Mouse (Mus musculus): ENCODE measurements around the gene Tspan5. TPM values are rescaled to one million over a fixed set of nuclear protein-coding genes. Genes with fewer than 3 reads are reported as not detected.

Gene Tspan5
- polyA plus RNA-seq, 1 experiment from 2014 or later: 11.5 TPM

- Histone ChIP-seq H3K9ac (ENCODE audit: low read depth, low read length) (no peak overlapping the region), H3K4me1 (ENCODE audit: control insufficient read depth, insufficient read depth, low read length) (no peaks in the 10 kb centered on the region; the same call in 1 of the 2 replicates), H3K9me3 (ENCODE audit: control insufficient read depth, low read length) (no peaks in the 10 kb centered on the region), H3K27me3 (replicated peaks; ENCODE audit: control insufficient read depth, insufficient read depth, low read length) (no peaks in the 10 kb centered on the region), H3K36me3 (ENCODE audit: control insufficient read depth, insufficient read depth, low read length) (no peaks in the 10 kb centered on the region), H3K27ac (ENCODE audit: low read length) (no peak overlapping the region), H3K4me3 (ENCODE audit: low read length) (no peak overlapping the region), H3K4me2 (ENCODE audit: low read depth, low read length) (no peak overlapping the region)
- ATAC-seq: no peak
- WGBS: 61% methylated on average over 13 of the region's 13 CpGs
Observed at GRCm38 (mm10) chr3:138868409-138868808, 126.4 kb downstream of the Tspan5 start.

GRCm38 (mm10) chr3:138875282-138875681, 133.3 kb downstream of the Tspan5 start:
- WGBS: 89% methylated on average over 7 of the region's 7 CpGs
- Histone ChIP-seq H3K4me2 (ENCODE audit: low read depth, low read length) (no peak overlapping the region), H3K36me3 (ENCODE audit: control insufficient read depth, insufficient read depth, low read length) (no peaks in the 10 kb centered on the region), H3K27me3 (replicated peaks; ENCODE audit: control insufficient read depth, insufficient read depth, low read length) (no peaks in the 10 kb centered on the region), H3K9me3 (ENCODE audit: control insufficient read depth, low read length) (no peaks in the 10 kb centered on the region), H3K27ac (ENCODE audit: low read length) (no peak overlapping the region), H3K4me3 (ENCODE audit: low read length) (no peak overlapping the region), H3K9ac (ENCODE audit: low read depth, low read length) (no peak overlapping the region), H3K4me1 (ENCODE audit: control insufficient read depth, insufficient read depth, low read length) (no peaks in the 10 kb centered on the region)
- no peak for ATAC-seq

- Histone ChIP-seq H3K36me3 (ENCODE audit: control insufficient read depth, insufficient read depth, low read length) (no peaks in the 10 kb centered on the region), H3K4me3 (ENCODE audit: low read length) (no peak overlapping the region), H3K4me1 (ENCODE audit: control insufficient read depth, insufficient read depth, low read length) (no peaks in the 10 kb centered on the region), H3K4me2 (ENCODE audit: low read depth, low read length) (no peak overlapping the region), H3K27ac (ENCODE audit: low read length) (no peak overlapping the region), H3K9me3 (ENCODE audit: control insufficient read depth, low read length) (no peaks in the 10 kb centered on the region), H3K27me3 (replicated peaks; ENCODE audit: control insufficient read depth, insufficient read depth, low read length) (no peaks in the 10 kb centered on the region), H3K9ac (ENCODE audit: low read depth, low read length) (no peak overlapping the region)
- no peak for ATAC-seq
- WGBS: 91% methylated on average over 6 of the region's 6 CpGs
Observed at GRCm38 (mm10) chr3:138875936-138876335, 133.9 kb downstream of the Tspan5 start.

- 68% methylated on average over 10 of the region's 10 CpGs for WGBS
- no peaks in the 10 kb centered on the region for H3K4me1 ChIP-seq (ENCODE audit: control insufficient read depth, insufficient read depth, low read length)
- no peak for ATAC-seq
- H3K9ac ChIP-seq (ENCODE audit: low read depth, low read length): no peak overlapping the region
- no peak overlapping the region for H3K27ac ChIP-seq (ENCODE audit: low read length)
- no peaks in the 10 kb centered on the region for H3K27me3 ChIP-seq (replicated peaks; ENCODE audit: control insufficient read depth, insufficient read depth, low read length)
- H3K4me3 ChIP-seq (ENCODE audit: low read length): no peak overlapping the region
- H3K4me2 ChIP-seq (ENCODE audit: low read depth, low read length): no peak overlapping the region
- H3K36me3 ChIP-seq (ENCODE audit: control insufficient read depth, insufficient read depth, low read length): no peaks in the 10 kb centered on the region
- no peaks in the 10 kb centered on the region for H3K9me3 ChIP-seq (ENCODE audit: control insufficient read depth, low read length)
Observed at GRCm38 (mm10) chr3:138876418-138876817, 134.4 kb downstream of the Tspan5 start.

GRCm38 (mm10) chr3:138876931-138877361, 135.0 kb downstream of the Tspan5 start:
- 0 out of 2 replicates have a peak overlapping the region, but pooled peaks have one; percentile 8 for H3K4me2 ChIP-seq (ENCODE audit: low read depth, low read length)
- no peaks in the 10 kb centered on the region for H3K27me3 ChIP-seq (replicated peaks; ENCODE audit: control insufficient read depth, insufficient read depth, low read length)
- H3K9ac ChIP-seq (ENCODE audit: low read depth, low read length): no peak overlapping the region
- peak; percentile 29; the same call in 1 of the 2 replicates for ATAC-seq
- no peaks in the 10 kb centered on the region for H3K4me1 ChIP-seq (ENCODE audit: control insufficient read depth, insufficient read depth, low read length)
- whole genome bisulfite sequencing: 64% methylated on average over 14 of the region's 14 CpGs
- H3K36me3 ChIP-seq (ENCODE audit: control insufficient read depth, insufficient read depth, low read length): no peaks in the 10 kb centered on the region
- no peak overlapping the region for H3K27ac ChIP-seq (ENCODE audit: low read length)
- H3K9me3 ChIP-seq (ENCODE audit: control insufficient read depth, low read length): no peaks in the 10 kb centered on the region
- H3K4me3 ChIP-seq (ENCODE audit: low read length): no peak overlapping the region

- Histone ChIP-seq H3K4me3 (ENCODE audit: low read length) (no peak overlapping the region), H3K27ac (ENCODE audit: low read length) (no peak overlapping the region), H3K27me3 (replicated peaks; ENCODE audit: control insufficient read depth, insufficient read depth, low read length) (no peaks in the 10 kb centered on the region), H3K4me2 (ENCODE audit: low read depth, low read length) (no peak overlapping the region), H3K9me3 (ENCODE audit: control insufficient read depth, low read length) (no peaks in the 10 kb centered on the region), H3K9ac (ENCODE audit: low read depth, low read length) (no peak overlapping the region), H3K36me3 (ENCODE audit: control insufficient read depth, insufficient read depth, low read length) (no peaks in the 10 kb centered on the region), H3K4me1 (ENCODE audit: control insufficient read depth, insufficient read depth, low read length) (no peaks in the 10 kb centered on the region)
- ATAC-seq: 0 out of 2 replicates have a peak, but pooled peaks have one; percentile 21
- 66% methylated on average over 4 of the region's 4 CpGs for WGBS
Observed at GRCm38 (mm10) chr3:138877741-138878140, 135.7 kb downstream of the Tspan5 start.

- Histone ChIP-seq H3K4me1 (ENCODE audit: control insufficient read depth, insufficient read depth, low read length) (no peaks in the 10 kb centered on the region), H3K36me3 (ENCODE audit: control insufficient read depth, insufficient read depth, low read length) (no peaks in the 10 kb centered on the region), H3K27me3 (replicated peaks; ENCODE audit: control insufficient read depth, insufficient read depth, low read length) (no peaks in the 10 kb centered on the region), H3K9me3 (ENCODE audit: control insufficient read depth, low read length) (no peaks in the 10 kb centered on the region), H3K9ac (ENCODE audit: low read depth, low read length) (no peak overlapping the region), H3K4me2 (ENCODE audit: low read depth, low read length) (no peak overlapping the region), H3K4me3 (ENCODE audit: low read length) (no peak overlapping the region), H3K27ac (ENCODE audit: low read length) (no peak overlapping the region)
- ATAC-seq: no peak
- 84% methylated on average over 11 of the region's 11 CpGs for WGBS
Observed at GRCm38 (mm10) chr3:138880999-138881724, 139.2 kb downstream of the Tspan5 start.

GRCm38 (mm10) chr3:138881725-138882347, 139.8 kb downstream of the Tspan5 start:
- no peaks in the 10 kb centered on the region for H3K4me1 ChIP-seq (ENCODE audit: control insufficient read depth, insufficient read depth, low read length)
- no peak overlapping the region for H3K4me3 ChIP-seq (ENCODE audit: low read length)
- 0 out of 2 replicates have a peak, but pooled peaks have one; percentile 46 for ATAC-seq
- H3K9ac ChIP-seq (ENCODE audit: low read depth, low read length): no peak overlapping the region
- no peaks in the 10 kb centered on the region for H3K27me3 ChIP-seq (replicated peaks; ENCODE audit: control insufficient read depth, insufficient read depth, low read length)
- H3K9me3 ChIP-seq (ENCODE audit: control insufficient read depth, low read length): no peaks in the 10 kb centered on the region
- 65% methylated on average over 6 of the region's 6 CpGs for WGBS
- no peak overlapping the region for H3K4me2 ChIP-seq (ENCODE audit: low read depth, low read length)
- H3K36me3 ChIP-seq (ENCODE audit: control insufficient read depth, insufficient read depth, low read length): no peaks in the 10 kb centered on the region
- no peak overlapping the region for H3K27ac ChIP-seq (ENCODE audit: low read length)

GRCm38 (mm10) chr3:138886121-138886520, 144.1 kb downstream of the Tspan5 start:
- no peak for ATAC-seq
- Histone ChIP-seq H3K4me1 (ENCODE audit: control insufficient read depth, insufficient read depth, low read length) (no peaks in the 10 kb centered on the region), H3K36me3 (ENCODE audit: control insufficient read depth, insufficient read depth, low read length) (no peaks in the 10 kb centered on the region), H3K27ac (ENCODE audit: low read length) (no peak overlapping the region), H3K9me3 (ENCODE audit: control insufficient read depth, low read length) (no peaks in the 10 kb centered on the region), H3K4me3 (ENCODE audit: low read length) (no peak overlapping the region), H3K9ac (ENCODE audit: low read depth, low read length) (no peak overlapping the region), H3K27me3 (replicated peaks; ENCODE audit: control insufficient read depth, insufficient read depth, low read length) (no peaks in the 10 kb centered on the region), H3K4me2 (ENCODE audit: low read depth, low read length) (no peak overlapping the region)
- WGBS: 90% methylated on average over 5 of the region's 5 CpGs
